Mouse (Mus musculus): Measurements from ENCODE around the gene Btbd1.

DNA sequence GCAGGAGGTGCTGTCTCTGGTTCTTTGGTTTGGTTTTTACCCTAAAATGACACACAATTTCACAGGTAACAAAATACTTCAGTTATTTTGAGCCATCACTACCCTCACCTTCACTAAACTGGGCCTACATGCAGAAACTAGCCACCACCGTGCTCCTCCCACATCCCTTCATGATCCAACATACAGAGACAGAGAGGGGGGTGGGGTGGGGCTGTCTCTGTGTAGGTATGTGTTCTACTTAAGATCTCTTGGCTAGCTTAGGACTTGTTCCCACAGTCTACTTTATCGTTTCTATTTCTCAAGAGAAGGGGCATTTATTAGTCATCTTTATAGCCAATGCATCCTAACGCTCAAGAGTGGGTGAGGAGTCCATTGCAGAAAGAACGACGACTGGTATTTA lies 40.7 kb downstream of the Btbd1 start:
- TF ChIP-seq CTCF (IDR thresholded peaks at IDR 0.05; ENCODE audit: low read depth) (no peak), EP300 (optimal IDR thresholded peaks at IDR 0.05) (no peak)
